Mouse (Mus musculus) liver, embryonic 12.5 days (tissue): ENCODE results near the gene Ccdc57. TPM values are rescaled to one million over a fixed set of nuclear protein-coding genes. Genes with fewer than 3 reads are reported as not detected.
A peak's percentile ranks its signal among the peaks of the same experiment; 100 is the strongest.
"Not testable (repeated sequence)": the region's sequence is repeated elsewhere in the genome, so short reads cannot be mapped to it uniquely, and the experiment has no call there.

Experiments
- ATAC-seq: fragments of 200-750 bp; cut with Nextera tagmentation; 2 replicates; pipeline ENCODE4 v1.8.0; 2017; ENCODE audit warnings: moderate number of reproducible peaks, mild to moderate bottlenecking, moderate library complexity
- H3K27ac ChIP-seq: fragments of 300-500 bp; sonication (generic); 2 replicates; pipeline ENCODE4 v1.5.1; 2016; ENCODE audit warnings: mild to moderate bottlenecking
- H3K27me3 ChIP-seq: fragments of 300-500 bp; sonication (generic); replicated peaks from 2 replicates; pipeline ENCODE4 v1.6.1; 2016; ENCODE audit warnings: mild to moderate bottlenecking, moderate library complexity
- H3K36me3 ChIP-seq: fragments of 300-500 bp; sonication (generic); 2 replicates; pipeline ENCODE4 v1.6.1; 2016; ENCODE audit warnings: mild to moderate bottlenecking, moderate library complexity
- H3K4me1 ChIP-seq: fragments of 300-500 bp; sonication (generic); 2 replicates; pipeline ENCODE4 v1.6.1; 2016
- H3K4me2 ChIP-seq: fragments of 300-500 bp; sonication (generic); 2 replicates; pipeline ENCODE4 v1.6.1; 2016; ENCODE audit warnings: mild to moderate bottlenecking, moderate library complexity
- H3K4me3 ChIP-seq: fragments of 300-500 bp; sonication (generic); 2 replicates; pipeline ENCODE4 v1.5.1; 2016; ENCODE audit warnings: mild to moderate bottlenecking, moderate library complexity
- H3K9ac ChIP-seq: fragments of 300-500 bp; sonication (generic); 2 replicates; pipeline ENCODE4 v1.6.1; 2016; ENCODE audit warnings: mild to moderate bottlenecking, moderate library complexity
- H3K9me3 ChIP-seq: fragments of 300-500 bp; sonication (generic); replicated peaks from 2 replicates; pipeline ENCODE4 v1.6.1; 2016; ENCODE audit warnings: mild to moderate bottlenecking, moderate library complexity
- WGBS: fragments of 180-500 bp; shearing (Covaris S2); methylation state at CpG from one replicate; pipeline ENCODE4 v1.1.7; 2016; ENCODE audit not compliant: insufficient replicate concordance; 5-methylcytosine and 5-hydroxymethylcytosine counted together
- polyA plus RNA-seq: library from polyadenylated mRNA; unstranded; fragments of >200 nt; fragmentation: Nextera tagmentation; extraction: Ambion mirVana; gene quantifications from 2 replicates; pipeline ENCODE4 v1.2.1, GENCODE M21; 2016

The Ccdc57 gene
- polyA plus RNA-seq, 1 experiment from 2014 or later, result 3.2 TPM

- Histone ChIP-seq H3K9me3 (no peaks in the 10 kb centered on the region), H3K27me3 (no peaks in the 10 kb centered on the region), H3K9ac (no peak overlapping the region), H3K4me1 (peaks cover 8% of the 10 kb centered on the region), H3K4me2 (no peak overlapping the region), H3K27ac (no peak overlapping the region), H3K4me3 (no peak overlapping the region), H3K36me3 (peaks cover 46% of the 10 kb centered on the region)
- no peak for ATAC-seq
- 67% methylated on average over 4 of the region's 4 CpGs for WGBS
These were observed 127.9 kb downstream of the Ccdc57 start for GRCm38 (mm10) chr11:120804769-120805168.

GRCm38 (mm10) chr11:120804274-120804673 is 128.4 kb downstream of the Ccdc57 start:
- H3K27me3 ChIP-seq, result no peaks in the 10 kb centered on the region
- WGBS, result 70% methylated on average over 7 of the region's 7 CpGs
- H3K9ac ChIP-seq, result no peak overlapping the region
- peaks cover 41% of the 10 kb centered on the region for H3K36me3 ChIP-seq
- no peak for ATAC-seq
- no peak overlapping the region for H3K4me3 ChIP-seq
- H3K4me1 ChIP-seq, result peaks cover 9% of the 10 kb centered on the region
- no peak overlapping the region for H3K27ac ChIP-seq
- no peaks in the 10 kb centered on the region for H3K9me3 ChIP-seq
- H3K4me2 ChIP-seq, result no peak overlapping the region

- H3K27ac ChIP-seq, result no peak overlapping the region
- 16% methylated on average over 10 of the region's 10 CpGs for WGBS
- no peak overlapping the region for H3K4me3 ChIP-seq
- 0 out of 2 replicates have a peak, but pooled peaks cover 1% of the 10 kb centered on the region for H3K36me3 ChIP-seq
- H3K9me3 ChIP-seq, result no peaks in the 10 kb centered on the region
- H3K4me2 ChIP-seq, result 0 out of 2 replicates have a peak overlapping the region, but pooled peaks have one; percentile 1
- H3K27me3 ChIP-seq, result no peaks in the 10 kb centered on the region
- ATAC-seq, result peak; percentile 43; the same call in 1 of the 2 replicates
- H3K9ac ChIP-seq, result no peak overlapping the region
- H3K4me1 ChIP-seq, result peaks cover 22% of the 10 kb centered on the region
These were observed 132.4 kb downstream of the Ccdc57 start for GRCm38 (mm10) chr11:120800061-120800904.

- H3K4me3 ChIP-seq, result no peak overlapping the region
- no peaks in the 10 kb centered on the region for H3K9me3 ChIP-seq
- peaks cover 8% of the 10 kb centered on the region for H3K36me3 ChIP-seq
- H3K27me3 ChIP-seq, result no peaks in the 10 kb centered on the region
- H3K4me1 ChIP-seq, result peaks cover 31% of the 10 kb centered on the region
- no peak overlapping the region for H3K9ac ChIP-seq
- H3K27ac ChIP-seq, result no peak overlapping the region
- 0 out of 2 replicates have a peak overlapping the region, but pooled peaks have one; percentile 1 for H3K4me2 ChIP-seq
- no peak for ATAC-seq
- 47% methylated on average over 6 of the region's 6 CpGs for WGBS
These were observed 133.3 kb downstream of the Ccdc57 start for GRCm38 (mm10) chr11:120799316-120799890.

GRCm38 (mm10) chr11:120798244-120798643 is 134.4 kb downstream of the Ccdc57 start:
- Histone ChIP-seq H3K4me2 (no peak overlapping the region), H3K4me1 (peaks cover 36% of the 10 kb centered on the region), H3K27ac (no peak overlapping the region), H3K4me3 (no peak overlapping the region), H3K9ac (no peak overlapping the region), H3K36me3 (peaks cover 20% of the 10 kb centered on the region), H3K9me3 (no peaks in the 10 kb centered on the region), H3K27me3 (no peaks in the 10 kb centered on the region)
- no peak for ATAC-seq
- 46% methylated on average over 3 of the region's 3 CpGs for WGBS

GRCm38 (mm10) chr11:120796614-120796946 is 136.1 kb downstream of the Ccdc57 start:
- Histone ChIP-seq H3K36me3 (peaks cover 36% of the 10 kb centered on the region), H3K4me3 (peak overlapping the region; percentile 99), H3K9me3 (no peaks in the 10 kb centered on the region), H3K9ac (peak overlapping the region; percentile 99), H3K4me2 (peak overlapping the region; percentile 94), H3K27me3 (no peaks in the 10 kb centered on the region), H3K27ac (peak overlapping the region; percentile 68; the same call in 1 of the 2 replicates), H3K4me1 (peaks cover 36% of the 10 kb centered on the region)
- 29% methylated on average over 8 of the region's 8 CpGs for WGBS
- peak; percentile 34 for ATAC-seq

- no peaks in the 10 kb centered on the region for H3K9me3 ChIP-seq
- ATAC-seq, result peak; percentile 89
- H3K4me2 ChIP-seq, result peak within 1 kb of the TSS; percentile 94
- H3K27ac ChIP-seq, result peak within 1 kb of the TSS; percentile 76
- H3K27me3 ChIP-seq, result no peaks in the 10 kb centered on the region
- peak within 1 kb of the TSS; percentile 99 for H3K9ac ChIP-seq
- peaks cover 42% of the 10 kb centered on the region for H3K36me3 ChIP-seq
- peaks cover 36% of the 10 kb centered on the region for H3K4me1 ChIP-seq
- WGBS, result under 1% methylated on average over 59 of the region's 59 CpGs
- peak within 1 kb of the TSS; percentile 99 for H3K4me3 ChIP-seq
These were observed 136.7 kb downstream of the Ccdc57 start, which contains the start of gene Dus1l for GRCm38 (mm10) chr11:120795756-120796613. TSS of gene Dus1l (minus strand) at chr11:120796403.

GRCm38 (mm10) chr11:120792652-120793051 is 140.0 kb downstream of the Ccdc57 start:
- WGBS, result 89% methylated on average over 9 of the region's 9 CpGs

GRCm38 (mm10) chr11:120789810-120790209 is 142.9 kb downstream of the Ccdc57 start:
- Histone ChIP-seq H3K27me3 (no peaks in the 10 kb centered on the region), H3K36me3 (peaks cover 95% of the 10 kb centered on the region), H3K4me1 (peaks cover 29% of the 10 kb centered on the region), H3K27ac (no peak overlapping the region), H3K9ac (no peak overlapping the region), H3K9me3 (no peaks in the 10 kb centered on the region), H3K4me3 (no peak overlapping the region), H3K4me2 (no peak overlapping the region)
- WGBS, result 72% methylated on average over 3 of the region's 3 CpGs
- no peak for ATAC-seq

More at GRCm38 (mm10) chr11:120792652-120793051, 140.0 kb downstream of the Ccdc57 start:
- H3K36me3 ChIP-seq, result peaks cover 75% of the 10 kb centered on the region
- ATAC-seq, result no peak
- no peak overlapping the region for H3K4me2 ChIP-seq
- no peaks in the 10 kb centered on the region for H3K9me3 ChIP-seq
- no peak overlapping the region for H3K4me3 ChIP-seq
- no peak overlapping the region for H3K27ac ChIP-seq
- H3K4me1 ChIP-seq, result peaks cover 27% of the 10 kb centered on the region
- H3K9ac ChIP-seq, result no peak overlapping the region
- H3K27me3 ChIP-seq, result no peaks in the 10 kb centered on the region

- Histone ChIP-seq H3K9me3 (no peaks in the 10 kb centered on the region), H3K9ac (no peak overlapping the region), H3K27me3 (no peaks in the 10 kb centered on the region), H3K36me3 (peaks cover 90% of the 10 kb centered on the region), H3K4me3 (no peak overlapping the region), H3K4me1 (peaks cover 28% of the 10 kb centered on the region), H3K27ac (no peak overlapping the region), H3K4me2 (no peak overlapping the region)
- no peak for ATAC-seq
- 74% methylated on average over 4 of the region's 4 CpGs for WGBS
These were observed 143.3 kb downstream of the Ccdc57 start for GRCm38 (mm10) chr11:120789355-120789754.

- H3K4me2 ChIP-seq, H3K9me3 ChIP-seq, H3K27me3 ChIP-seq, ATAC-seq, H3K27ac ChIP-seq, H3K4me3 ChIP-seq, H3K9ac ChIP-seq: not testable (repeated sequence)
- H3K4me1 ChIP-seq, result peaks cover 27% of the 10 kb centered on the region
- peaks cover 81% of the 10 kb centered on the region for H3K36me3 ChIP-seq
- WGBS, result 82% methylated on average over 10 of the region's 10 CpGs
These were observed 144.2 kb downstream of the Ccdc57 start for GRCm38 (mm10) chr11:120788460-120788859.
